In the genomic region with DNA sequence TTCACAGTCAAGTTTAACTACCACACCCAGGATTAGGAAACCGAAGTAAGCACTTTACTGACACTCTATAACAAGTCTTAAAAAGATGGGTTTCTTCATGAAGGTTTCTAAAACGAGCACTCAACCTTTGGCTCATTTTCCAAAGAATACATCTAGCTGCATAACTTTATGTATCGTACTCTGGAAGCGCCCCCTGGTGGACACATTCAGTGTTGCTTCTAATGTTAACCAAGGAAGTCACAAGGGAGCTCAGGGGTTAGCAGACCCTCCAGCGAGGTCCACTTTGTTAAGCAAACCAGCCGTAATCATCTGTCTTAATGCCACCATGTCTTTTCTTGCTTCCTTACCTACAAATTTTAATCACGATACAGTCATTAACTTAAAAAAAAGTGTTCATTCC, we compare ENCODE assay signal across 9 mouse cellular contexts. TPM values are rescaled to one million over a fixed set of nuclear protein-coding genes. Genes with fewer than 3 reads are reported as not detected.
A peak's percentile ranks its signal among the peaks of the same experiment; 100 is the strongest.
DNase-seq lines count a peak whose midpoint lies in the region; ATAC-seq lines count a peak whose summit lies in the region.
"Had no signal": no experiment of that assay in that cellular context is flagged by ENCODE, and none has a peak within 500 bp of the region (broad histone marks: within the 10 kb centered on the region; RNA-seq: fewer than 3 reads in every experiment).

No protein-coding gene starts in this region.

- H3K9me3 ChIP-seq in heart, embryonic 12.5 days (replicated peaks), result no peaks in the 10 kb centered on the region
- H3K9me3 ChIP-seq: embryonic facial prominence, embryonic 12.5 days had no signal

- H3K27ac ChIP-seq in heart, embryonic 12.5 days (ENCODE audit: poor library complexity, severe bottlenecking), result no peak overlapping the region
- H3K27ac ChIP-seq: embryonic facial prominence, embryonic 12.5 days had no signal

- no peak for ATAC-seq in heart, embryonic 12.5 days (ENCODE audit: insufficient number of reproducible peaks, low FRiP score)
- ATAC-seq in neutrophil, adult 5-6 weeks (ENCODE audit: extremely low read depth, insufficient number of reproducible peaks, low FRiP score, poor library complexity, severe bottlenecking), result 0 out of 2 replicates have a peak, but pooled peaks have one; percentile 39

- H3K9ac ChIP-seq in heart, embryonic 12.5 days, result no peak overlapping the region
- H3K9ac ChIP-seq: embryonic facial prominence, embryonic 12.5 days had no signal

- intact Hi-C loops in heart, postnatal 14 days (cut with DNase I), result loop anchor here (1.0 kb wide), 1 partner anchor 91 kb away; the partner anchor contains the start of gene 1700125H20Rik
- intact Hi-C loops in left cerebral cortex, postnatal 14 days (cut with DNase I), result loop anchor here (5.0 kb wide), 1 partner anchor 89 kb away; the partner anchor contains the start of gene 1700125H20Rik

- peak; percentile 53 to 91 for DNase-seq in heart, adult 18-20 months
- DNase-seq in WW6 (ENCODE audit: low read depth, low spot score), result peak; percentile 66
- peak; percentile 69 to 79 for DNase-seq in cerebellum, postnatal 36 days
- DNase-seq in heart, postnatal 14 days, result peak; percentile 71 to 84
- peak; percentile 55 to 76 for DNase-seq in left cerebral cortex, postnatal 14 days (ENCODE audit: low spot score in 2 of 2)
- peak; percentile 69 for DNase-seq in testis, postnatal 14 days (ENCODE audit: low spot score)

- no peaks in the 10 kb centered on the region for H3K27me3 ChIP-seq in heart, embryonic 12.5 days (replicated peaks)
- H3K27me3 ChIP-seq: embryonic facial prominence, embryonic 12.5 days had no signal

- H3K4me2 ChIP-seq in heart, embryonic 12.5 days, result no peak overlapping the region
- H3K4me2 ChIP-seq: embryonic facial prominence, embryonic 12.5 days had no signal

- 28% methylated on average over 7 of the region's 7 CpGs for WGBS in heart, embryonic 12.5 days

- no peaks in the 10 kb centered on the region for H3K36me3 ChIP-seq in heart, embryonic 12.5 days
- H3K36me3 ChIP-seq: embryonic facial prominence, embryonic 12.5 days had no signal

- no peaks in the 10 kb centered on the region for H3K4me1 ChIP-seq in heart, embryonic 12.5 days (replicated peaks)
- H3K4me1 ChIP-seq: embryonic facial prominence, embryonic 12.5 days had no signal

- no peak overlapping the region for H3K4me3 ChIP-seq in heart, embryonic 12.5 days
- H3K4me3 ChIP-seq: embryonic facial prominence, embryonic 12.5 days had no signal

RNA-seq across cellular contexts. Expression of gene Appbp2, which starts 26.3 kb away (rescaled TPM):
- 10 to 100 TPM; 14.5 to 14.6 TPM for total RNA-seq in heart, adult 18-20 months (2021)
- polyA plus RNA-seq in heart, embryonic 12.5 days (2016; fragmentation: Nextera tagmentation; extraction: Ambion mirVana), result 50.3 and 50.7 TPM in 2 replicates
- 10 to 100 TPM; 20.4 to 21.0 TPM for total RNA-seq in heart, postnatal 14 days (2021)
- 10 to 100 TPM; 62.9 to 65.2 TPM for total RNA-seq in left cerebral cortex, postnatal 14 days (2021)
- total RNA-seq in neutrophil, adult 5-6 weeks (2017), result 22.8 and 25.3 TPM in 2 replicates

RNA-seq across cellular contexts. Expression of gene Ppm1d, which starts 49.9 kb away (rescaled TPM):
- total RNA-seq in heart, adult 18-20 months (2021), result 1 to 10 TPM; 6.0 to 8.7 TPM
- polyA plus RNA-seq in heart, embryonic 12.5 days (2016; fragmentation: Nextera tagmentation; extraction: Ambion mirVana), result 17.7 and 18.5 TPM in 2 replicates
- 10 to 100 TPM; 11.6 to 11.8 TPM for total RNA-seq in heart, postnatal 14 days (2021)
- total RNA-seq in left cerebral cortex, postnatal 14 days (2021), result 10 to 100 TPM; 18.1 to 18.9 TPM
- 28.7 and 36.2 TPM in 2 replicates for total RNA-seq in neutrophil, adult 5-6 weeks (2017)
